Mouse (Mus musculus) testis, postnatal 14 days (tissue): Measurements from ENCODE around the gene Galnt2.

Experiments used
- DNase-seq: peaks from one replicate; pipeline ENCODE4 v3.0.0; 2021; ENCODE audit warnings: low spot score

Galnt2 gene

GRCm38 (mm10) chr8:124329690-124330089 lies 98.5 kb downstream of the Galnt2 start:
- DNase-seq: no peak

GRCm38 (mm10) chr8:124330433-124330832 lies 99.2 kb downstream of the Galnt2 start:
- no peak for DNase-seq

- no peak for DNase-seq
Observed at GRCm38 (mm10) chr8:124331094-124331493, 99.9 kb downstream of the Galnt2 start.

- no peak for DNase-seq
Observed at GRCm38 (mm10) chr8:124331706-124332105, 100.5 kb downstream of the Galnt2 start.

DNA sequence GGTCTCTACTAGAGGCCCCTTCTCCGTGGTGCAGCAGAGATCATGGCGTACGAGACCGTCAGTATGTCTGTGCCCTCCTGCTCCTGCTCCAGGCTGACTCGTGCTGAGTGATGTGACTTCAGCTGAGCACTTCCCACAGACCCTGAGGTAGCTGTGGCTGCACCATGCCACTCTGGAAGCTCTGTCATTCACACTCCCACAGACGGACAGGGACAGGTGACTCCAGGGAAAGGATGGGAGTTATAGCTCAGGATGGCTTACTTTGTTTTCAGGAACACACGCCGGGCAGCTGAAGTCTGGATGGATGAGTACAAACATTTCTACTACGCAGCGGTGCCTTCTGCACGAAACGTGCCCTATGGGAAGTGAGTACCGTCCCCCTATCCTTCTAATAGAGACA lies 105.1 kb downstream of the Galnt2 start:
- DNase-seq: no peak

GRCm38 (mm10) chr8:124339742-124340141 lies 108.6 kb downstream of the Galnt2 start:
- DNase-seq: no peak

DNA sequence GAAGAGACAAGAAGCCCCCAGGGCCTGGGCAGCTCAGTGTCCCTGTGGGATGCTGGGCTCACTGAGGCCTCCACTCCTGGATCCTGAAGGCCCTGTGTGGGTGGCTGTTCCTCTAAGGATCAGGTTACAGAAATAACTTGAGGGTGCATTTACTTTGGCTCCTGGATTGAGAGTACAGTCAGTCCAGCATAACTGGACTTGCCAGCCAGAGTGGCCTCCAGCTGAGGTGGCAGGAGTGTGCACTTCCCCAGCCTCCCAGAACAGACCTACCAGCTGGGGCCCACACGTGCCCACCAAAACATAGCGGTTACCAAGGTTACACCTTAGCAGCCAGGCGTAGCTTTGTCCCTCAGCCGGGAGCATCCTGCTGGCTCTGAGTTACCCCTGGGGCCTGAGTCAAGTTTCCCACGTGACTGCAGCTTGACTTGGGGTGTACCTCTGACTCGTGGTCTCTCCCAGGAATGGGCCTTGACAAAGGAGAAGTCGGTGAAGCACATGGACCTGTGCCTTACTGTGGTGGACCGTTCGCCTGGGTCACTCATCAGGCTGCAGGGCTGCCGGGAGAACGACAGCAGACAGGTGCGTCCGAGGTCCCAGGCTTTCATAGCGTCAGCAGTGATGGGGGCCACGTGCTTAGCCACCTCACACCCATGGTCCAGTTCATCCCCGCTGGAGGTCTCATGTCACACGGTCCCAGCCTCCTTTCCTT lies 109.3 kb downstream of the Galnt2 start:
- DNase-seq: no peak

DNA sequence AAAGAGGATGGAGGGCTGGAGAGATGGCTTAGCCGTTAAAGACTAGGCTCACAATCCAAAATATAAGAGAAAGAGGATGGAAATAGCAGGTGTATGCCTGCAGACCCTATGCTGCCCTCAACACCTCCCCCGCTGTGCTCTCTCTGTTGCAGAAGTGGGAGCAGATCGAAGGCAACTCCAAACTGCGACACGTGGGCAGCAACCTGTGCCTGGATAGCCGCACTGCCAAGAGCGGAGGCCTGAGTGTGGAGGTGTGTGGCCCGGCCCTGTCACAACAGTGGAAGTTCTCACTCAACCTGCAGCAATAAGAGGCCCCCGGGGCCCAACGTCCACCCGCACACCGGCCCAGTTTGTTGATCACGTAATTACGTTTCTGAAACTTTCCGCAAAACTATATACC lies 112.0 kb downstream of the Galnt2 start:
- DNase-seq: no peak

DNA sequence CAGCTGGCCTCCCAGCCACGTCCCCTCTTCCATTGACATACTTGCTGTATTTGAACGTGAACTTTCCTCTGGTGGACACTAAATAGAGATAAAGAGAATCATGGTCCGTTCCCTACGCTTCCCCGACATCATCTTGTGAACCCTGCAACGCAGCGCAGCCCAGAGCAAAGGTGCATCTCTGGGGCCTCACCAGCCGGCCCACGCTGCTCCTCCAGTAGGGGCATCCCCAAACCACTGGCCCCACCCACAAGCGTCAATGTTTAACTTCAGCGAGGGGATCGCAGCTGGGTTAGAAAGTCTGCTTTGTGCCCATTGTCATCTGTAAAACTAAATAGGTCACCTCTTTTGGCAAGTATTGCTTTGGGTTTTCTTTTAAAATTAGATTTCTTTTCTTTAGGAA lies 112.8 kb downstream of the Galnt2 start:
- no peak for DNase-seq

DNA sequence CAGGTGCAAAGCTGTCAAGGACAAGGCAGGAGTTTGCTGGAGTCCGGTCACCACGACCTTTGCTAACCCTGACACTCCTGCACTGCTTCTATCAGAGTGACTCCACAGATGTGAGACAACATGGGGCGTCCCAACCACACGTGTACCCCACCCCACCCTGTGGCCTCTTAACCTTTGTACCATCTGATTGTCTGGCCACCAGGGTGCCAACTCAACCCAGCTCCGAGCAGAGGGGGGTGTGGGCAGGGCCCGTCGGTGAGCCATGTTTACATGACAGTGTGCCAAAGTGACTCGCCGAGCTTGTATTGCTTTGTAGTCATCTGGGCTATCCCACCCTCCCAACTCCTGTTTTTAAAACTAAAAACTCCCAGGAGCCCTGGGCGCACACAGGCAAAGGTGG lies 113.9 kb downstream of the Galnt2 start:
- no peak for DNase-seq

GRCm38 (mm10) chr8:124346852-124347523 lies 115.8 kb downstream of the Galnt2 start:
- no peak for DNase-seq

DNA sequence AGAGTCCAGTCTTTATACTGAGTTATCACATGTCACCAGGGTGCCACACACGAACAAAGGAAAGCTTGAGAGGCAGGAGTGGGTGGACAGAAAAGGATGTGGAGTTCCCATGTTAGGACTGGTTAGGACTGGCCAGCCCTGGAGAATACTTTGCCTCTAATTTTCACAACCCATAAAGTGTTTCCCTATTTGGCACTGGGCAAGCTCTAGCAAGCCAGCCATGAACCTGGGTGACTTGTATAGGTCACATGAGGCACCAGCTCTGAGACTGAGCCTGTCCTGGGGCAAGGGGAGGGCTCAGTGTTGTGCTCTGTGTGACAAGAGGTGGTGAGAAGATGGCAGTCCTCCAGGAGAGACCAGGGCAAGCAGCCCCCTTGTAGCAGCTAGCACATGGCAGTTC lies 116.9 kb downstream of the Galnt2 start:
- no peak for DNase-seq

- peak; percentile 34 for DNase-seq
Observed at GRCm38 (mm10) chr8:124349663-124350062, 118.5 kb downstream of the Galnt2 start.

GRCm38 (mm10) chr8:124351636-124352035 lies 120.4 kb downstream of the Galnt2 start:
- DNase-seq: no peak

DNA sequence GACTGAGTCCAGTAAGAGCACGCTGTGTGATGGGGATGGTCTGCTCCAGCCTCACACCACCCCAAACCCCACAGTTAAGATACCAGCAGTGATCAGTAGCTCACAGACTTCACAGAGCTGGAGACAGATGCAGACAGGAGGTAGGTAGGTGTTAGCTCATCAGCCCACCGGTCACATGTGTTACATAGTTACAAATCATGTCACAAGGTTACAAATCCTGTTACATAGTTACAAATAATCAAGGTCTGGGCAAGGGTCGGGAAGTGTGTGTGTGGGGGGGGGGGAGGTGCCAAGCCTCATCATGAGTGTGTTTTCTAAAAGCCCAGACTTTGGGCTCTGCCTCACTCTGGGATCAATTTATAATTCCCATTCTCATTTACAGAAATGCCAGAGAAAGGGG lies 129.7 kb downstream of the Galnt2 start:
- no peak for DNase-seq

DNA sequence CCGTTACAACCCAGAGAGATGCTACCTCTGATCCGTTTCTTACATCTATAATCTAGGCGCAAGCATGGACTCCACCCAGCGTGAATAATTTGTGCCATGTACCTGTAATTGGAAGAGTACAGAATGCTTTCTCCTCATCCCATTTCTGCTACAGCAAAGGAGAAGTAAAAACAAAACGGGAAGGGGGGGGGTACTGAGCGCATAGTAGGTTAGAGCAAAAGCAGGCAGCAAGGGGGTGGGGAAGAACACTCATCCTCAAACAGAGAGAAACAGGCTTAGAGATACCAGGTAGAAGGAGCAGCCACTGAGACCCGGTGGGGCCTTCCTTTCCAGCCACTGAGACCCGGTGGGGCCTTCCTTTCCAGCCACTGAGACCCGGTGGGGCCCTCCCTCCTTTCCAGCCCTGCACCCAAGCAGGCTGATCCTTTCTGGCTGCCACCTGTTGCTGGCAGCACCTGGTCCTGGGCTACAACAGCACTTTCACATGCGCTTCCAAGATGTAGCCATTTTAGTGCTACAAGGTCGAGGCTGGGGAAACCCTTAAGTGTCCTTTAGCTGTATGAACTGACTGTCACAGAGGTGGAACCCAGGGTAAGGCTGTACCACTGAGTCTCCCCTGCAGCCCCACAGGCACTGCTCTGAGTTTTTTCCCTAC lies 130.7 kb downstream of the Galnt2 start:
- no peak for DNase-seq

- no peak for DNase-seq
Observed at GRCm38 (mm10) chr8:124362589-124362988, 131.4 kb downstream of the Galnt2 start.

DNA sequence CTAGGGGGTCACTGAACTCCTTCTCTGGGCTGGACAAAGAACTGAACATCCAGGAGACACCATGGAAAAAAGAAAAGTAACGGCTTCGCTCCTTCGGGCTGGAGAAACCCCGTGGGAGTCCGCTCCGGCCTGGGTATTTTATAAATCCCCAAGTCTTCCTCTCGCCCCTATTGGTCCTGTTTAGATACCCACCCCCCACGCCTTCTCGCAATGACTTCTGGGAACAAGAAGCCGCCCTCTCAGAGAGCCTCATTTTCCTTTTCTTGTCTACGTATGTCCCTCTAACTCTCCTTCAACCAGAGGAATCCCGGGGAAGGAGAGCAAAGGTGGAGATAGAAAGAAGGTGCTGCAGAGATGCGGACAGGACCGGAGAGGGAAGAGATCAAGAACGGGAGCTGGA lies 132.1 kb downstream of the Galnt2 start:
- no peak for DNase-seq

- peak; percentile 56 for DNase-seq
Observed at GRCm38 (mm10) chr8:124368213-124368612, 137.0 kb downstream of the Galnt2 start.

DNA sequence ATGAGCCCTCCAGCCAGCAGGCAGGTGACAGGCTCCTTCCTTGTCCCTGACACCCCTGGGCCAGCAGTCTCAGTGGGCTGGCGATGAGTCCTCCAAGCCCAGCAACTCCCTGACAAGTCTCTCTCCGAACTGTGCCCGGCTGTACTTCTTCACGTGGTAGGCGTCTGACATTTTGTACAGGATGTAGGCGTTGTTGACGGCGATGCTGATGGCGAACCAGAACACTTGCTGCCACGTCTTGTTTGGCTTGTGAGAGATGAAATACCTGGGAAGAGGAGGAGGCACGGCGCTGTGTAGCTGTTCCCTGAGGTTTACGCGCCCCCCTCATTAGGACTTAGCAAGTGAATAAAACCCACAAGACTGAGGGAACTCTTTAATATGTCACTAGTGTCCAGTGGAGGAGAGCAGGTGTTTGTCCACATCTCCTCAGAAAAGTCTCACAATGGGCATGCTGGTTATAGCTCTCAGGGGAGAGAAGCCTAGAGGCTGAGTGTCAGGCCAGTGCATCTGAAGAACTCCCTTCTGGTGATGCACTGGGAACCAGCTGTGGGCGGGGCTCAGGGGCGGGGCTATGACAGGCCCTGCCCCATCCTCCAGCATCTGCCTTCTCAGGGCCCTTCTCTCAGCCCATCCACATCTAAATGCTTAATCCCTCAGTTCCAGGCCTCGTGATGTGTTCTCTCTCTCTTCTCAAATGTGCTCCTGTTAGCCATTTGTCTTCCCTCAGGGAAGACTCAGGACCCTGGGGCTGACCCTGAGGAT lies 139.4 kb downstream of the Galnt2 start:
- no peak for DNase-seq

- no peak for DNase-seq
Observed at GRCm38 (mm10) chr8:124371410-124372123, 140.4 kb downstream of the Galnt2 start.

GRCm38 (mm10) chr8:124373753-124374152 lies 142.6 kb downstream of the Galnt2 start:
- DNase-seq: no peak
